Mouse (Mus musculus) layer of hippocampus, adult 6 months (tissue): Measurements from ENCODE around the gene Abi3. TPM values are rescaled to one million over a fixed set of nuclear protein-coding genes. Genes with fewer than 3 reads are reported as not detected.

Experiments used
- long read RNA-seq, 2 experiments: library from polyadenylated mRNA; unstranded; transcript quantifications; one replicate each; pipeline ENCODE4 v2.0.0; 2019 to 2020
- polyA plus RNA-seq: library from polyadenylated mRNA; unstranded; fragments of <200 nt; fragmentation: Nextera tagmentation; gene quantifications from 2 replicates; pipeline ENCODE4 v1.2.3, GENCODE M21; 2021

Abi3 gene
- 3.7 and 4.5 TPM in 2 replicates for polyA plus RNA-seq
- long read RNA-seq, experiment 1, full-length matches to known transcripts: 6 of 6 reads
- long read RNA-seq, experiment 1, partial matches to known transcripts: 0 of 6 reads
- long read RNA-seq, experiment 1, other reads (novel, unspliced or antisense): 0 of 6 reads
- long read RNA-seq, experiment 2, full-length matches to known transcripts: 14 of 18 reads
- long read RNA-seq, experiment 2, partial matches to known transcripts: 0 of 18 reads
- long read RNA-seq, experiment 2, other reads (novel, unspliced or antisense): 4 of 18 reads

GRCm38 (mm10) chr11:95842074-95842681 is at the start of gene Abi3:
Abi3 (minus strand) TSS chr11:95842476.

DNA sequence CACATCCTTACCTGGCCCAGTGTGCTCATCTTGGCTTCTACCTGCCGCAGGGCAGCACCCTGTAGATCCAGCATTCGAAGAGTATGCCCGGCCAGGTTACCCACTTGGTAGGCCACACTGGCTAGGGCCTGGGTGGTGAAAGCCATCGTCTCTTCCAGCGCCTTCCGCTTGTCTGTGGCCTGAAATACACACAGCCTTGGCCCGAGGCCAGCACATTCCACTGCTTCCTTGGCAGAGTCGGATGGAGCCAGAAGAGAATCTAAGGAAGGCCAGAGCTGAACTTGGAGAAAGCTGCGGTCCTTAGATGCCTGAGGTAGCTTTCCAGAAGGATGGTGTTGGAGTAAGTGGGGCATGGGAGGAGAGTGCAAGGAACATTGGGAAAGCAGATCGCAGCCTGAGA is 5.2 kb downstream of the Abi3 start, which contains the start of gene Gngt2:
TSS of gene Gngt2 (plus strand) at position 158 of the 400 bp plus-strand sequence.

GRCm38 (mm10) chr11:95824071-95824876 is 18.0 kb downstream of the Abi3 start, which contains the start of gene Phospho1:
Phospho1 (plus strand) TSS chr11:95824499.

Other genes with a start within 250 kb of the Abi3 start
- 199 and 225 TPM in 2 replicates for gene Phb, start 175.5 kb downstream of the Abi3 start, polyA plus RNA-seq
- gene Zfp652, start 129.8 kb downstream of the Abi3 start, polyA plus RNA-seq: 4.1 and 9.2 TPM in 2 replicates
- gene B130006D01Rik, start 118.9 kb downstream of the Abi3 start, polyA plus RNA-seq: not detected in 2 replicates
- 12.1 and 21.1 TPM in 2 replicates for gene Phospho1, start 18.0 kb downstream of the Abi3 start, polyA plus RNA-seq
- gene Gngt2, start 5.3 kb downstream of the Abi3 start, polyA plus RNA-seq: 13.5 and 15.1 TPM in 2 replicates
- not detected in 2 replicates for gene B4galnt2, start 72.4 kb upstream of the Abi3 start, polyA plus RNA-seq
- gene Igf2bp1, start 163.5 kb upstream of the Abi3 start, polyA plus RNA-seq: not detected in 2 replicates
- gene Gip, start 182.1 kb upstream of the Abi3 start, polyA plus RNA-seq: not detected in 2 replicates
- 25.0 and 26.8 TPM in 2 replicates for gene Snf8, start 192.4 kb upstream of the Abi3 start, polyA plus RNA-seq
- 6.6 and 6.9 TPM in 2 replicates for gene Ube2z, start 222.9 kb upstream of the Abi3 start, polyA plus RNA-seq
- 1,392 and 1,732 TPM in 2 replicates for gene Atp5g1, start 233.2 kb upstream of the Abi3 start, polyA plus RNA-seq